Mouse (Mus musculus) heart, embryonic 12.5 days (tissue): ENCODE results near the gene Olfr1410. TPM values are rescaled to one million over a fixed set of nuclear protein-coding genes. Genes with fewer than 3 reads are reported as not detected.

ENCODE experiments used
- ATAC-seq: fragments of 200-750 bp; cut with Nextera tagmentation; 2 replicates; pipeline ENCODE4 v1.8.0; 2017; ENCODE audit warnings: moderate TSS enrichment, moderate library complexity; ENCODE audit not compliant: insufficient number of reproducible peaks, low FRiP score
- H3K27ac ChIP-seq: fragments of 300-500 bp; sonication (generic); 2 replicates; pipeline ENCODE4 v1.5.1; 2016; ENCODE audit warnings: mild to moderate bottlenecking, moderate library complexity; ENCODE audit not compliant: poor library complexity, severe bottlenecking
- H3K27me3 ChIP-seq: fragments of 300-500 bp; sonication (generic); replicated peaks from 2 replicates; pipeline ENCODE4 v1.6.1; 2016; ENCODE audit warnings: mild to moderate bottlenecking, moderate library complexity
- H3K36me3 ChIP-seq: fragments of 300-500 bp; sonication (generic); 2 replicates; pipeline ENCODE4 v1.6.1; 2016; ENCODE audit warnings: mild to moderate bottlenecking, moderate library complexity
- H3K4me1 ChIP-seq: fragments of 300-500 bp; sonication (generic); replicated peaks from 2 replicates; pipeline ENCODE4 v1.6.1; 2016; ENCODE audit warnings: mild to moderate bottlenecking
- H3K4me2 ChIP-seq: fragments of 300-500 bp; sonication (generic); 2 replicates; pipeline ENCODE4 v1.6.1; 2016; ENCODE audit warnings: mild to moderate bottlenecking, moderate library complexity
- H3K4me3 ChIP-seq: fragments of 300-500 bp; sonication (generic); 2 replicates; pipeline ENCODE4 v1.5.1; 2016; ENCODE audit warnings: mild to moderate bottlenecking
- H3K9ac ChIP-seq: fragments of 300-500 bp; sonication (generic); 2 replicates; pipeline ENCODE4 v1.6.1; 2016; ENCODE audit warnings: mild to moderate bottlenecking, moderate library complexity
- H3K9me3 ChIP-seq: fragments of 300-500 bp; sonication (generic); replicated peaks from 2 replicates; pipeline ENCODE4 v1.6.1; 2016; ENCODE audit warnings: mild to moderate bottlenecking, moderate library complexity
- WGBS: fragments of 180-500 bp; shearing (Covaris S2); methylation state at CpG from one replicate; pipeline ENCODE4 v1.1.7; 2016; 5-methylcytosine and 5-hydroxymethylcytosine counted together
- polyA plus RNA-seq: library from polyadenylated mRNA; unstranded; fragments of >200 nt; fragmentation: Nextera tagmentation; extraction: Ambion mirVana; gene quantifications from 2 replicates; pipeline ENCODE4 v1.2.1, GENCODE M21; 2016

Olfr1410 gene
- polyA plus RNA-seq, 1 experiment from 2014 or later: not detected

- H3K27ac ChIP-seq: no peak overlapping the region
Measured at GRCm38 (mm10) chr1:92628227-92628626, 22.6 kb downstream of the Olfr1410 start.

DNA sequence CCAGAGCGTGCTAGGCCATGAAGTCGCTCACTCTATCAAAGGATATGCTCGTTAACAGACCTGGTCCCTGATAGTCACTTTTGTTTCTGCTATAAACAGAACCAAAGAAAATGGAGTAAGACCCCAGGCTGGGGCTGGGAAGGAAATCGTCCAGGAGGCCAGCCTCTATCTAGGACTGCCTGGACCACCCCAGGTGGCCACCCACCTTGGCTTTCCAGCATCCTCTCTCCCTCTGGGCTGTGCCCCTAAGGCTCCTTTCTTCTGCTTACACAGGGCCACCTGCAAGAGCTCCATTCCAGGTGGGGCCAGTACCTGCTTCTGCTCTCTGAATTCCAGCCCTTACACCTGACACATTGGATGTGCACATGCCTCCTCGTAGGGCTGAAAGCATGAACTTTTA, 26.6 kb downstream of the Olfr1410 start:
- H3K27ac ChIP-seq: no peak overlapping the region
- H3K36me3 ChIP-seq: peaks cover 16% of the 10 kb centered on the region
- H3K9ac ChIP-seq: no peak overlapping the region
- no peak overlapping the region for H3K4me3 ChIP-seq
- H3K27me3 ChIP-seq: no peaks in the 10 kb centered on the region
- 71% methylated on average over 5 of the region's 5 CpGs for WGBS
- H3K4me2 ChIP-seq: no peak overlapping the region
- H3K4me1 ChIP-seq: peaks cover 5% of the 10 kb centered on the region; the same call in 1 of the 2 replicates
- no peak for ATAC-seq
- no peaks in the 10 kb centered on the region for H3K9me3 ChIP-seq

More at GRCm38 (mm10) chr1:92628227-92628626, 22.6 kb downstream of the Olfr1410 start:
- no peak overlapping the region for H3K9ac ChIP-seq
- no peak for ATAC-seq
- H3K4me3 ChIP-seq: no peak overlapping the region
- no peaks in the 10 kb centered on the region for H3K4me1 ChIP-seq
- no peaks in the 10 kb centered on the region for H3K27me3 ChIP-seq
- H3K36me3 ChIP-seq: no peaks in the 10 kb centered on the region
- WGBS: 56% methylated on average over 4 of the region's 4 CpGs
- no peak overlapping the region for H3K4me2 ChIP-seq
- no peaks in the 10 kb centered on the region for H3K9me3 ChIP-seq

DNA sequence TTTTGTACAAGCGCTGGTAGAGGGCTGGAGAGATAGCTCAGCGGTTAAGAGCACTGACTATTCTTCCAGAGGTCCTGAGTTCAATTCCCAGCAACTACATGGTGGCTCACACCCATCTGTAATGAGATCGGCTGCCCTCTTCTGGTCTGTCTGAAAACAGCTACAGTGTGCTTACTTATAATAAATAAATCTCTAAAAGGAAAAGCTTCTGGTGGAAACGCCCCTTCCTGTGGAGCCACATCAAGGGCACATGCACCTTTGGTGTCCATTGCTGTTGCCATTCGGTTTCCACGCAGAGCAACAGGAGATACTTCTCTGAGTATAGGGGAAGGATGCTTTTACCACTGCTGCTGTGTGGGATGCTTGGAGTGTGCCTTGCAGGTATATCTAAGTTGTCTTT, 27.4 kb downstream of the Olfr1410 start:
- H3K27me3 ChIP-seq: no peaks in the 10 kb centered on the region
- H3K4me3 ChIP-seq: no peak overlapping the region
- WGBS: 65% methylated on average over 6 of the region's 6 CpGs
- H3K9me3 ChIP-seq: no peaks in the 10 kb centered on the region
- no peak overlapping the region for H3K27ac ChIP-seq
- H3K9ac ChIP-seq: no peak overlapping the region
- H3K36me3 ChIP-seq: peaks cover 23% of the 10 kb centered on the region
- no peak for ATAC-seq
- H3K4me1 ChIP-seq: peaks cover 5% of the 10 kb centered on the region; the same call in 1 of the 2 replicates
- H3K4me2 ChIP-seq: no peak overlapping the region

DNA sequence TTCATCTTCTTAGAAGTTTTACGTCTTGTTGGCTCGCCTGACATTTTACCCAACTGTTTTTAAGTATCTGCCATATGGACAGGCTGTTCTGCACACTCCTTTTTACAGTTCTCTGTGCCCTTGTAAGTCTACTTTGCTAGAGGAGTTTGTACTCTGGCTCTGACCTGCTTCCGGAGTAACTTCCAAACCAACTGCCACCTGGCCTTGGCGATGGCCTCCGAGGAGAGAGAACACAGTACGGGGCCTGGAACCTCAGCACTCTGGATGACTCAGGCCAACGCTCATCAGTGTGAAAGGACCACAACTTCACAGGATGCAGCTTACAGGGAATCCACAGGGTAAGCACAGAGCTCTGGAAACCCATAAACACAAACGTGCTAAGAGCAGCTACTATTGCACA, 28.1 kb downstream of the Olfr1410 start:
- Histone ChIP-seq H3K9ac (no peak overlapping the region), H3K27ac (no peak overlapping the region), H3K4me1 (peaks cover 5% of the 10 kb centered on the region; the same call in 1 of the 2 replicates), H3K4me3 (no peak overlapping the region), H3K36me3 (peaks cover 31% of the 10 kb centered on the region), H3K27me3 (no peaks in the 10 kb centered on the region), H3K4me2 (no peak overlapping the region), H3K9me3 (no peaks in the 10 kb centered on the region)
- WGBS: 85% methylated on average over 8 of the region's 8 CpGs
- no peak for ATAC-seq

DNA sequence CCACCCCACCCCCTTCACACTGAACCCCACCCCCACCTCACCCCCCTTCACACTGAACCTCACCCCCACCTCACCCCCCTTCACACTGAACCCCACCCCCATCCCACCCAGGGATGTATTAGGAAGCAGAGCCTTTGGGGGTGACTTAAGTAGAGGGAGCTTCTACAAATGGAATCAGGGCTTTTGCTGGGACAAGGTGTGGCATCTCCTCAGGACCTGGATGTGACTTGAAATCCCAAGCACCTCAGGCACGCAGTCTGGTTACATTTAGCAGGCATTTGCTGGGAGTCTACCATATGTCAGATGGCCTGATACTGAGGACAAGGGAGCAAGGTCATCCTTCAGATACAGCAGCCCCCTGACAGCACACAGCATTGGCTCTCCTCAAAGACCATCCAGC, 29.0 kb downstream of the Olfr1410 start:
- Histone ChIP-seq H3K27ac (no peak overlapping the region), H3K9me3 (no peaks in the 10 kb centered on the region), H3K4me1 (peaks cover 5% of the 10 kb centered on the region; the same call in 1 of the 2 replicates), H3K4me3 (no peak overlapping the region), H3K27me3 (no peaks in the 10 kb centered on the region), H3K4me2 (no peak overlapping the region), H3K9ac (no peak overlapping the region), H3K36me3 (peaks cover 39% of the 10 kb centered on the region)
- 41% methylated on average over 1 of the region's 1 CpGs for WGBS
- ATAC-seq: no peak

GRCm38 (mm10) chr1:92634976-92635599, 29.5 kb downstream of the Olfr1410 start:
- Histone ChIP-seq H3K4me1 (peaks cover 7% of the 10 kb centered on the region), H3K27me3 (no peaks in the 10 kb centered on the region), H3K9me3 (no peaks in the 10 kb centered on the region), H3K4me3 (no peak overlapping the region), H3K27ac (no peak overlapping the region), H3K36me3 (peaks cover 40% of the 10 kb centered on the region), H3K9ac (no peak overlapping the region), H3K4me2 (no peak overlapping the region)
- no peak for ATAC-seq
- 77% methylated on average over 4 of the region's 4 CpGs for WGBS

DNA sequence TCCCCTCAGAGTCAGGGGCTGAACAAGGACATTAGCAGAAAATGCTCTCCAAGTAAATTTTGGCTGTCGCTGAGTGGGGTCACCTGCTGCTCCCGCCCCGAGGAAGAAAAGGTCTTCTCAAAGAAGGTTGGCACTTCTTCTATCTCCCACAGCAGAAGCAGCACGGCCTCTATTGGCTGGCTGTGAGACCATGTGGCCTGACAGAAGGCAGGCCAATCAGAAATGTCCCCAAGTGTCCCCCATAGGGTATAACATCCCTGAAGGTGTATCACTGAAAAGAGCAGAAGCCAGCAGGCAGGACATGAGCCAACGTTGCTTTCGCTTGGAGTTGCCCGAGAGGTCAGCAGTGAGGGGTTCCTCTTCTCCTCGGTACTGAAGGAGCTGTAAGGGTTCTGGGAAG, 30.4 kb downstream of the Olfr1410 start:
- 84% methylated on average over 8 of the region's 8 CpGs for WGBS
- Histone ChIP-seq H3K4me1 (peaks cover 17% of the 10 kb centered on the region), H3K27me3 (no peaks in the 10 kb centered on the region), H3K36me3 (peaks cover 40% of the 10 kb centered on the region), H3K4me3 (no peak overlapping the region), H3K9ac (no peak overlapping the region), H3K27ac (no peak overlapping the region), H3K9me3 (no peaks in the 10 kb centered on the region), H3K4me2 (no peak overlapping the region)
- ATAC-seq: no peak

- ATAC-seq: no peak
- no peaks in the 10 kb centered on the region for H3K9me3 ChIP-seq
- H3K4me2 ChIP-seq: no peak overlapping the region
- H3K9ac ChIP-seq: no peak overlapping the region
- no peaks in the 10 kb centered on the region for H3K27me3 ChIP-seq
- peaks cover 19% of the 10 kb centered on the region for H3K4me1 ChIP-seq
- no peak overlapping the region for H3K27ac ChIP-seq
- peaks cover 40% of the 10 kb centered on the region for H3K36me3 ChIP-seq
- H3K4me3 ChIP-seq: no peak overlapping the region
- WGBS: 93% methylated on average over 11 of the region's 11 CpGs
Measured at GRCm38 (mm10) chr1:92636676-92637075, 31.1 kb downstream of the Olfr1410 start.

DNA sequence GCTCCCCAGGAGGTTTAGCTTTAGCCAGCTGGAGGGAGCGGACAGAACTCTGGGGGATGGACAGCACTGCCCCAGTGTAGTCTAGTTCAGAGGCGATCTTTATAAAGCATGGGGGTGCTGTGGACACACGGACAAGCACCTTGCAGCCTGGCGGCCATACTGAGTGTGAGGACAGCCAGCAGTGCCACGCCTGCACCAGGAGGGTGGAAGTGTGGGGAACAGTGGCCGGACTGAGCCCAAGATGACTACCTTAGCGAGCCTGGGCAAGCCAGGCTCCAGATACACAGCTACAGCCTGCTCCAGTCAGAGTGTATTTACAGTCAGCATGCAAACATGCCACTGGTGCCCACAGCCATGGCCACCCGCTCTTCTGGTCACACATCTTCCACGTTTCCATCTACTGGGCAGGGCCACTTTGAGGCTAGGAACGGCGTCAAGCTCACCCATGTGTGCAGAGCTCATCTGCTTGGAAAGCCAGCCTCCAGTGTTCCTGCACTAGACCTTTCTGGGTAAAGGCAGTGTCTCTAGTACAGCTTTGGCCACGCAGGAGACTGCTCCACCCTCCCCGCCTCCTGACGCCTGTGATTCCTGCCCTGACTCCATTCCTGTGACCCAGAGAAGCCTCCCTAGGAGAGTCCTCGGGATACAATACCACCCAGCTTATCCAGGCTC, 32.1 kb downstream of the Olfr1410 start:
- peaks cover 25% of the 10 kb centered on the region for H3K4me1 ChIP-seq
- no peak overlapping the region for H3K9ac ChIP-seq
- H3K27me3 ChIP-seq: no peaks in the 10 kb centered on the region
- no peaks in the 10 kb centered on the region for H3K9me3 ChIP-seq
- WGBS: 91% methylated on average over 15 of the region's 15 CpGs
- H3K4me2 ChIP-seq: no peak overlapping the region
- peaks cover 40% of the 10 kb centered on the region for H3K36me3 ChIP-seq
- H3K4me3 ChIP-seq: no peak overlapping the region
- no peak overlapping the region for H3K27ac ChIP-seq
- no peak for ATAC-seq

DNA sequence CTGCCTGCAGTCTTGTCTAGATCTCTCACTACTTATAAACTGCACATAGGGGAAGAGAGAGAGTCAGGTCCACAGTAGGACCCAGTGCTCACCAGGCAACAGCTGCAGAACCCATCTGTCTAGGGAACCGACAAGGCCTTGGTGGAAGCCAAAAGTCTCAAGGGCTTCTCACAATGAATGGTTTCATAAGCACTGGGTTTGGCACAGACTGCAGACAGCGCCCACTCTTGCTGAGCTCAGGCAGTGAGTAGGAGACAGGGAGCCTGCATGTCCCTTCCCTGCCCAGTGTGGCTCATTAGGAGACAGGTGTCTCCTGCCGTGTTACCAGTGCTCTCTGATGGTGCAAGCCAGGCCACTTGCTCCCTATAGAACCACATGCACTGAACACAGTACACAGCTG, 32.6 kb downstream of the Olfr1410 start:
- H3K27me3 ChIP-seq: no peaks in the 10 kb centered on the region
- H3K4me2 ChIP-seq: no peak overlapping the region
- WGBS: 88% methylated on average over 3 of the region's 3 CpGs
- peaks cover 40% of the 10 kb centered on the region for H3K36me3 ChIP-seq
- no peak for ATAC-seq
- no peak overlapping the region for H3K4me3 ChIP-seq
- H3K27ac ChIP-seq: no peak overlapping the region
- H3K9ac ChIP-seq: no peak overlapping the region
- peaks cover 25% of the 10 kb centered on the region for H3K4me1 ChIP-seq
- no peaks in the 10 kb centered on the region for H3K9me3 ChIP-seq

GRCm38 (mm10) chr1:92638736-92639135, 33.2 kb downstream of the Olfr1410 start:
- Histone ChIP-seq H3K27me3 (no peaks in the 10 kb centered on the region), H3K36me3 (peaks cover 40% of the 10 kb centered on the region), H3K4me1 (peaks cover 25% of the 10 kb centered on the region), H3K27ac (no peak overlapping the region), H3K4me3 (no peak overlapping the region), H3K4me2 (no peak overlapping the region), H3K9ac (no peak overlapping the region), H3K9me3 (no peaks in the 10 kb centered on the region)
- no peak for ATAC-seq
- 92% methylated on average over 4 of the region's 4 CpGs for WGBS
